Mouse (Mus musculus): ENCODE results near the gene Exoc7.

- TF ChIP-seq CTCF (IDR thresholded peaks at IDR 0.05; ENCODE audit: extremely low read depth, insufficient read depth, insufficient read length, insufficient replicate concordance) (no peak), POLR2A (IDR thresholded peaks at IDR 0.05; ENCODE audit: low read depth, low read length) (no peak)
These were observed 65.2 kb downstream of the Exoc7 start for GRCm38 (mm10) chr11:116241744-116242235.
